Mouse (Mus musculus): ENCODE results near the gene Egfem1. TPM values are rescaled to one million over a fixed set of nuclear protein-coding genes. Genes with fewer than 3 reads are reported as not detected.

The Egfem1 gene
- polyA plus RNA-seq, 1 experiment from 2014 or later, result 0.09 TPM

DNA sequence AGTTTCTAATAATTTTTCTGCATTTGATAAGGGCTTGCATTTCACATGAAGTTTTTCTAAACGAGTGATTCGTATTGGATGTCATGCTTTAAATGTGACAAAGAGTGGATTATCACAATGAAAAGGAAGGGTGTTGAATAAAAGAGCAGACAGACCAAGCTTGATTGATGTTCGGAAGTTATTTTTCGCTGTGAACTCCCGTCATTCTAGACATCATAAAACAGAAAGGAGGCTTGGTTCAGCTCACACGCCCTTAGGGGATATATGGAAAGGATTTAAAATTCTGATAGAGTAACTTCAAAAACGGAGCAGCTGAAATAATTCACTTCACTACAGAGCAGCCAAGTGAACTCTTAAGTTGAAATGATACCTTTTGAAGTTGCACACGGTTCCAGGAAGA lies 285.1 kb downstream of the Egfem1 start:
- Histone ChIP-seq H3K9me3 (replicated peaks; ENCODE audit: control insufficient read depth, low read length) (no peaks in the 10 kb centered on the region), H3K4me3 (ENCODE audit: low read depth, low read length) (no peak overlapping the region), H3K9ac (ENCODE audit: low read depth, low read length) (no peak overlapping the region), H3K4me1 (ENCODE audit: control insufficient read depth, low read depth, low read length) (no peaks in the 10 kb centered on the region), H3K27ac (ENCODE audit: low read length) (no peak overlapping the region), H3K36me3 (ENCODE audit: control insufficient read depth, insufficient read depth) (no peaks in the 10 kb centered on the region), H3K27me3 (ENCODE audit: control insufficient read depth, insufficient read depth, low read depth, low read length) (no peaks in the 10 kb centered on the region), H3K4me2 (ENCODE audit: low read depth, low read length) (no peak overlapping the region)
- WGBS (ENCODE audit: insufficient replicate concordance), result 59% methylated on average over 8 of the region's 8 CpGs
- no peak for ATAC-seq (ENCODE audit: low read depth)

DNA sequence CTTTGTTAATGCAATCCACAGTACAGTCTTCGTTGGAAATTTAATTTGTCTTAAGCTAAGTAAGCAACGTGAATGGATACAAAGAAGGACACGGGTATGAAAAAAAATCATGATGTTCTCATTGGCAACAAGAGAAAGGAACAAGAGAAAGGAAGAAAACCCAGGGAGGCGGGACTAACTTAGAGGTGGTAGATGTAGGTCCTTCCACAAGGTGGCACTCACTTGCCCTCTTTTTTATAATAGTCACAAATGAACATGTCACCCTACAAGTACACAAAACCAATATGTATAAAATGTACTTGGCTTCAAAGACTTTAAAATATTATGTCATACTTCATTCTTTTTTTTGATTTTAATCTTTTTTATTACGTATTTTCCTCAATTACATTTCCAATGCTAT lies 288.7 kb downstream of the Egfem1 start:
- H3K4me3 ChIP-seq (ENCODE audit: low read depth, low read length), result no peak overlapping the region
- H3K27ac ChIP-seq (ENCODE audit: low read length), result no peak overlapping the region
- no peaks in the 10 kb centered on the region for H3K4me1 ChIP-seq (ENCODE audit: control insufficient read depth, low read depth, low read length)
- WGBS (ENCODE audit: insufficient replicate concordance), result 50% methylated on average over 5 of the region's 5 CpGs
- H3K9me3 ChIP-seq (replicated peaks; ENCODE audit: control insufficient read depth, low read length), result no peaks in the 10 kb centered on the region
- no peaks in the 10 kb centered on the region for H3K27me3 ChIP-seq (ENCODE audit: control insufficient read depth, insufficient read depth, low read depth, low read length)
- no peak for ATAC-seq (ENCODE audit: low read depth)
- H3K9ac ChIP-seq (ENCODE audit: low read depth, low read length), result no peak overlapping the region
- H3K4me2 ChIP-seq (ENCODE audit: low read depth, low read length), result no peak overlapping the region
- H3K36me3 ChIP-seq (ENCODE audit: control insufficient read depth, insufficient read depth), result no peaks in the 10 kb centered on the region

- 40% methylated on average over 2 of the region's 2 CpGs for WGBS (ENCODE audit: insufficient replicate concordance)
- no peak overlapping the region for H3K9ac ChIP-seq (ENCODE audit: low read depth, low read length)
- H3K4me3 ChIP-seq (ENCODE audit: low read depth, low read length), result no peak overlapping the region
- ATAC-seq (ENCODE audit: low read depth), result no peak
- no peaks in the 10 kb centered on the region for H3K4me1 ChIP-seq (ENCODE audit: control insufficient read depth, low read depth, low read length)
- H3K36me3 ChIP-seq (ENCODE audit: control insufficient read depth, insufficient read depth), result no peaks in the 10 kb centered on the region
- H3K27ac ChIP-seq (ENCODE audit: low read length), result no peak overlapping the region
- H3K27me3 ChIP-seq (ENCODE audit: control insufficient read depth, insufficient read depth, low read depth, low read length), result no peaks in the 10 kb centered on the region
- no peak overlapping the region for H3K4me2 ChIP-seq (ENCODE audit: low read depth, low read length)
- no peaks in the 10 kb centered on the region for H3K9me3 ChIP-seq (replicated peaks; ENCODE audit: control insufficient read depth, low read length)
Measured at GRCm38 (mm10) chr3:29381255-29381654, 299.4 kb downstream of the Egfem1 start.

GRCm38 (mm10) chr3:29399064-29399463 lies 317.2 kb downstream of the Egfem1 start:
- Histone ChIP-seq H3K36me3 (ENCODE audit: control insufficient read depth, insufficient read depth) (no peaks in the 10 kb centered on the region), H3K27ac (ENCODE audit: low read length) (no peak overlapping the region), H3K4me1 (ENCODE audit: control insufficient read depth, low read depth, low read length) (no peaks in the 10 kb centered on the region), H3K9me3 (replicated peaks; ENCODE audit: control insufficient read depth, low read length) (no peaks in the 10 kb centered on the region), H3K4me3 (ENCODE audit: low read depth, low read length) (no peak overlapping the region), H3K4me2 (ENCODE audit: low read depth, low read length) (no peak overlapping the region), H3K9ac (ENCODE audit: low read depth, low read length) (no peak overlapping the region), H3K27me3 (ENCODE audit: control insufficient read depth, insufficient read depth, low read depth, low read length) (no peaks in the 10 kb centered on the region)
- no peak for ATAC-seq (ENCODE audit: low read depth)
- 56% methylated on average over 3 of the region's 3 CpGs for WGBS (ENCODE audit: insufficient replicate concordance)

DNA sequence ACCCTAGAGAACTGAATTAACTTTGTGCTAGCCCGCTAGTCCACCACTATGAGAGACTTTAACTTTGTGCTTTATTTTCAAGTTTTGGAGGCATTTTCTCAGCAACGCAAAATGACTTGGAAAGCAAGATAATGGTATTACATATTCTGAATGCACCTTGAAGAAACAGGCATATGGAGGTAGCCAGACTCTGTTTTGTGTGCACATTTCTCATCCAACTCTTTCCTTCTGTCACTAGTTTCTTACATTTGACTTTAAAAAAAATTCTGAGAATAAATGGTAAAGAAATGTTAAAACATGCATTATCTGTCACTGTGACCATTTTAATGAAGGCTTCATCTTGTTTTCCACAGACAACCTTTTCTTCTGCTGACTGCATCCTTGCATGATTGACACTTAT lies 339.8 kb downstream of the Egfem1 start:
- Histone ChIP-seq H3K4me2 (ENCODE audit: low read depth, low read length) (no peak overlapping the region), H3K27ac (ENCODE audit: low read length) (no peak overlapping the region), H3K9me3 (replicated peaks; ENCODE audit: control insufficient read depth, low read length) (no peaks in the 10 kb centered on the region), H3K4me3 (ENCODE audit: low read depth, low read length) (no peak overlapping the region), H3K4me1 (ENCODE audit: control insufficient read depth, low read depth, low read length) (no peaks in the 10 kb centered on the region), H3K27me3 (ENCODE audit: control insufficient read depth, insufficient read depth, low read depth, low read length) (no peaks in the 10 kb centered on the region), H3K9ac (ENCODE audit: low read depth, low read length) (no peak overlapping the region), H3K36me3 (ENCODE audit: control insufficient read depth, insufficient read depth) (no peaks in the 10 kb centered on the region)
- ATAC-seq (ENCODE audit: low read depth), result no peak
- WGBS (ENCODE audit: insufficient replicate concordance), result 62% methylated on average over 2 of the region's 2 CpGs

- no peak overlapping the region for H3K4me2 ChIP-seq (ENCODE audit: low read depth, low read length)
- no peak overlapping the region for H3K9ac ChIP-seq (ENCODE audit: low read depth, low read length)
- no peaks in the 10 kb centered on the region for H3K9me3 ChIP-seq (replicated peaks; ENCODE audit: control insufficient read depth, low read length)
- H3K36me3 ChIP-seq (ENCODE audit: control insufficient read depth, insufficient read depth), result no peaks in the 10 kb centered on the region
- no peaks in the 10 kb centered on the region for H3K27me3 ChIP-seq (ENCODE audit: control insufficient read depth, insufficient read depth, low read depth, low read length)
- ATAC-seq (ENCODE audit: low read depth), result no peak
- 57% methylated on average over 10 of the region's 10 CpGs for WGBS (ENCODE audit: insufficient replicate concordance)
- no peaks in the 10 kb centered on the region for H3K4me1 ChIP-seq (ENCODE audit: control insufficient read depth, low read depth, low read length)
- no peak overlapping the region for H3K27ac ChIP-seq (ENCODE audit: low read length)
- H3K4me3 ChIP-seq (ENCODE audit: low read depth, low read length), result no peak overlapping the region
Measured at GRCm38 (mm10) chr3:29432109-29433091, 350.6 kb downstream of the Egfem1 start.

DNA sequence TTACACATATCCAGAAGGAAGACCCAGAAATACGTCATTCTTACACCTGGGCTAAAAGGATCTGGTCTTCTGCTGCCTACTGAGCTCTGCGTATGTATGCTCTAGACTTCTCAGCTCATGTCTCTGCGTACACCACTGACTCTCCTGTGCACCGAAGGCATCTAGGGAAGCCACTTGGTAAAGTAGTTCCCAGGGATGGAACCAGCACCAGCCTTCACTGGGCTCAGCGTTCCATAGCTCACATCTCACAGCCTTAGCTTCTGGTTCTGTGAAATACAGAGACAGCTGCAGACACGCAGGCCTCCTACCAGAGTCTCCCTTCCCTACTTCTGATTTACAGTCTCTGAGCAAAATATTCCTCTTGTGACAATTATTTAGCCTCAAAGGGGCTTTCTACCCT lies 361.2 kb downstream of the Egfem1 start:
- H3K27me3 ChIP-seq (ENCODE audit: control insufficient read depth, insufficient read depth, low read depth, low read length), result no peaks in the 10 kb centered on the region
- 71% methylated on average over 6 of the region's 6 CpGs for whole genome bisulfite sequencing (ENCODE audit: insufficient replicate concordance)
- H3K36me3 ChIP-seq (ENCODE audit: control insufficient read depth, insufficient read depth), result no peaks in the 10 kb centered on the region
- H3K4me1 ChIP-seq (ENCODE audit: control insufficient read depth, low read depth, low read length), result no peaks in the 10 kb centered on the region
- no peak overlapping the region for H3K4me2 ChIP-seq (ENCODE audit: low read depth, low read length)
- ATAC-seq (ENCODE audit: low read depth), result no peak
- H3K4me3 ChIP-seq (ENCODE audit: low read depth, low read length), result no peak overlapping the region
- H3K9ac ChIP-seq (ENCODE audit: low read depth, low read length), result no peak overlapping the region
- no peaks in the 10 kb centered on the region for H3K9me3 ChIP-seq (replicated peaks; ENCODE audit: control insufficient read depth, low read length)
- H3K27ac ChIP-seq (ENCODE audit: low read length), result no peak overlapping the region

GRCm38 (mm10) chr3:29444661-29445060 lies 362.8 kb downstream of the Egfem1 start:
- Histone ChIP-seq H3K27me3 (ENCODE audit: control insufficient read depth, insufficient read depth, low read depth, low read length) (no peaks in the 10 kb centered on the region), H3K4me2 (ENCODE audit: low read depth, low read length) (no peak overlapping the region), H3K4me1 (ENCODE audit: control insufficient read depth, low read depth, low read length) (no peaks in the 10 kb centered on the region), H3K9ac (ENCODE audit: low read depth, low read length) (no peak overlapping the region), H3K27ac (ENCODE audit: low read length) (no peak overlapping the region), H3K9me3 (replicated peaks; ENCODE audit: control insufficient read depth, low read length) (no peaks in the 10 kb centered on the region), H3K36me3 (ENCODE audit: control insufficient read depth, insufficient read depth) (no peaks in the 10 kb centered on the region), H3K4me3 (ENCODE audit: low read depth, low read length) (no peak overlapping the region)
- WGBS (ENCODE audit: insufficient replicate concordance), result 59% methylated on average over 5 of the region's 5 CpGs
- no peak for ATAC-seq (ENCODE audit: low read depth)

DNA sequence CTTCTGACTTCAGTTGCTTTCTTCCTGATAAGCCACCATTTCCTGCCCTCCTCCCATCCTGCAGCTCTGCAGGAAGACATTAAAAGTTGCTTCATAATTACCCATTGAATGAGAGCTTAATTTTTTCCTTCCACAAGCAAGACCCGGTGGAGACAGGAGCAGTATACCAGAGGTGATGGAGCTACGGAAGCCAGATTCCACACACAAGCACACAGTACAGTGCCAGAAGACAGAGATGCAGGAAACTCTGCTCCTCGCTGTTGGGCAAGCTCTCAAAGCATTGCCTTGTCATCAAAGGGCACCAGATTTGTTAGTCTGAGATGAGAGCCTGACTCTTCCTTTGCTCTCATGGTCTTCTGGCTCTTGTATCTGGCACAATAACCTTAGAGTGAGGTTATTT lies 364.3 kb downstream of the Egfem1 start:
- WGBS (ENCODE audit: insufficient replicate concordance), result 22% methylated on average over 3 of the region's 3 CpGs
- no peak overlapping the region for H3K4me2 ChIP-seq (ENCODE audit: low read depth, low read length)
- no peaks in the 10 kb centered on the region for H3K36me3 ChIP-seq (ENCODE audit: control insufficient read depth, insufficient read depth)
- no peak overlapping the region for H3K27ac ChIP-seq (ENCODE audit: low read length)
- no peaks in the 10 kb centered on the region for H3K9me3 ChIP-seq (replicated peaks; ENCODE audit: control insufficient read depth, low read length)
- no peaks in the 10 kb centered on the region for H3K27me3 ChIP-seq (ENCODE audit: control insufficient read depth, insufficient read depth, low read depth, low read length)
- no peak for ATAC-seq (ENCODE audit: low read depth)
- no peak overlapping the region for H3K4me3 ChIP-seq (ENCODE audit: low read depth, low read length)
- no peaks in the 10 kb centered on the region for H3K4me1 ChIP-seq (ENCODE audit: control insufficient read depth, low read depth, low read length)
- H3K9ac ChIP-seq (ENCODE audit: low read depth, low read length), result no peak overlapping the region

All from liver, embryonic 16.5 days (tissue).